Mouse (Mus musculus) myocyte (in vitro differentiated cells): ENCODE measurements around the gene Angptl4. TPM values are rescaled to one million over a fixed set of nuclear protein-coding genes. Genes with fewer than 3 reads are reported as not detected.
"Not testable (repeated sequence)": the region's sequence is repeated elsewhere in the genome, so short reads cannot be mapped to it uniquely, and the experiment has no call there.

Source experiments
- H3K27me3 ChIP-seq: one replicate; pipeline ENCODE4 v1.6.1; 2011; ENCODE audit not compliant: control insufficient read depth, insufficient read depth, insufficient read length
- H3K36me3 ChIP-seq: one replicate; pipeline ENCODE4 v1.6.1; 2011; ENCODE audit not compliant: control insufficient read depth, insufficient read depth
- H3K4me2 ChIP-seq: one replicate; pipeline ENCODE4 v1.6.1; 2011; ENCODE audit warnings: low read depth, control low read depth
- H3K4me3 ChIP-seq: one replicate; pipeline ENCODE4 v1.5.1; 2011; ENCODE audit warnings: mild to moderate bottlenecking, control low read depth, moderate library complexity
- H3K79me2 ChIP-seq: one replicate; pipeline ENCODE4 v1.6.1; 2011; ENCODE audit not compliant: control insufficient read depth, insufficient read depth
- H3ac ChIP-seq: one replicate; pipeline ENCODE4 v1.6.1; 2011; ENCODE audit not compliant: control insufficient read depth, insufficient read length
- CEBPB ChIP-seq: IDR thresholded peaks from 2 replicates; pipeline ENCODE4 v1.6.1; 2011; ENCODE audit warnings: mild to moderate bottlenecking, moderate library complexity; ENCODE audit not compliant: poor library complexity, insufficient read depth, severe bottlenecking
- E2F4 ChIP-seq: IDR thresholded peaks from one replicate; pipeline ENCODE4 v1.6.1; 2011; ENCODE audit warnings: mild to moderate bottlenecking, control low read depth, moderate library complexity; ENCODE audit not compliant: insufficient read depth
- MAX ChIP-seq: IDR thresholded peaks from one replicate; pipeline ENCODE4 v1.6.1; 2011; ENCODE audit warnings: low read depth, mild to moderate bottlenecking, control low read depth
- MYOD1 ChIP-seq, 3 experiments: IDR thresholded peaks; one replicate each; pipeline ENCODE4 v1.6.1; 2011; ENCODE audit warnings: control low read depth in 2 of 3, low read depth in 2 of 3, mild to moderate bottlenecking in 2 of 3, moderate library complexity in 1 of 3; ENCODE audit not compliant: insufficient read length in 2 of 3, control insufficient read depth in 1 of 3
- MYOG ChIP-seq, 3 experiments: IDR thresholded peaks; one replicate each; pipeline ENCODE4 v1.6.1; 2011; ENCODE audit warnings: control low read depth in 2 of 3, low read depth in 2 of 3, mild to moderate bottlenecking in 2 of 3; ENCODE audit not compliant: insufficient read length in 2 of 3, control insufficient read depth in 1 of 3, insufficient read depth in 1 of 3
- POLR2A ChIP-seq: IDR thresholded peaks from one replicate; pipeline ENCODE4 v1.6.1; 2011; ENCODE audit warnings: low read depth, mild to moderate bottlenecking, control low read depth, moderate library complexity; ENCODE audit not compliant: insufficient read length
- POLR2AphosphoS2 ChIP-seq: IDR thresholded peaks from one replicate; pipeline ENCODE4 v1.6.1; 2011; ENCODE audit warnings: low read depth, control low read depth; ENCODE audit not compliant: insufficient read length
- REST ChIP-seq: IDR thresholded peaks from one replicate; pipeline ENCODE4 v1.6.1; 2011; ENCODE audit warnings: mild to moderate bottlenecking, control low read depth, moderate library complexity; ENCODE audit not compliant: insufficient read depth, insufficient read length
- SRF ChIP-seq: IDR thresholded peaks from one replicate; pipeline ENCODE4 v1.6.1; 2011; ENCODE audit warnings: low read depth; ENCODE audit not compliant: control insufficient read depth, insufficient read length
- TCF12 ChIP-seq: IDR thresholded peaks from one replicate; pipeline ENCODE4 v1.6.1; 2011; ENCODE audit warnings: mild to moderate bottlenecking, control low read depth; ENCODE audit not compliant: poor library complexity, insufficient read depth, severe bottlenecking
- TCF3 ChIP-seq: IDR thresholded peaks from one replicate; pipeline ENCODE4 v1.6.1; 2011; ENCODE audit warnings: low read depth, control low read depth; ENCODE audit not compliant: insufficient read length
- USF1 ChIP-seq: IDR thresholded peaks from one replicate; pipeline ENCODE4 v1.6.1; 2011; ENCODE audit warnings: low read depth, mild to moderate bottlenecking, control low read depth, moderate library complexity
- polyA plus RNA-seq: library from polyadenylated mRNA; unstranded; fragments of >200 nt; fragmentation: generic; extraction: Trizol; gene quantifications from one replicate; pipeline ENCODE4 v1.2.1, GENCODE M21; 2012; ENCODE audit warnings: missing spikeins

Angptl4 gene
- polyA plus RNA-seq, 1 experiment, result 42.8 TPM

DNA sequence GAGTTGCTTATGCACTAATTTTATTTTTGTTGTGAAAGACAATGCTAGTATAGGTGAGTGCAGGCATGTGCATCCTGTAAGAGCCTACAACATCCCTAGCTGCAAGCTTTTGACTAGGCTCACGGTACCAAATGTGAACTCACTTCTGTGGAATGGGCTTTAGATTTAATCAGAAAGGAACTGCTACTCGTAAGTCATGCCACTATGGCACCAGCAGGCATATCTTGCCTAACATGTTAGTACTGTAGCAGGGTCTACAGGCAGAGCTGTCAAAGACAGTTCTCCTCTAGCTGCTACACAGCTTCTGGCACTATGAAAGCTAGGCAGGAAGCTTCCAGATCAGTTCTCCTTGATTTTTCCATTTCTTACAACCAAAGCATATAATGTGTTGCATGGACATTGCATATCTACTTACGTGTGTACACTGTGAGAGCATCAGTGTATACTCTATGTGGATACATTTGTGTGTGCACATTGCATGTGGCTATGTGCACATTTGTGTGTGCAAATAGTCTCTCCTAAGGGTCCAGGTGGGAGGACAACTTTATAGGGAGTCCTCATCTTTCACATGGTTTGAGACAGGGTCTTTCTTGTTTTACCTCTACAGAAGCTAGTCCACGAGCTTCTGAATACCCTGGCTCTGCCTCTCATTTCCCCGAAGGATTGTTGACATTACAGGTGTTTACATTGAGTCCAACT, 36.8 kb downstream of the Angptl4 start:
- Histone ChIP-seq H3K36me3 (peaks cover 27% of the 10 kb centered on the region), H3K4me2 (no peak overlapping the region), H3K79me2 (no peaks in the 10 kb centered on the region), H3K4me3 (no peak overlapping the region), H3K27me3 (no peaks in the 10 kb centered on the region), H3ac (no peak overlapping the region)
- TF ChIP-seq REST (no peak), POLR2AphosphoS2 (peak; percentile 53)

DNA sequence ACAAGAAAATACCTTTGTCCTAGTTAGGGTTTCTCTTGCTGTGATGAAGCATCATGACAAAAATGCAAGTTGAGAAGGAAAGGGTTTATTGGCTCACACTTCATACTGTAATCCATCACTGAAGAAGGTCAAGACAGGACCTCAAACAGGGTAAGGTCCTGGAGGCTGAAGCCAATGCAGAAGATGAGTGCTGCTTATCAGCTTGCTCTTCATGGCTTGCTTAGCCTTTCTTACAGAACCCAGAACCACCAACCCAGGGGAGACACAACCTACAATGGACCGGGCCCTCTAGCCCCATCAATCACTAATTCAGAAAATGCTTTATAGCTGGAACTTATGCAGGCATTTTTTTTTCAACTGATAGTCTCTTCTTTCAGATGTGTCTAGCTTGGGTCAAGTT, 39.2 kb downstream of the Angptl4 start:
- Histone ChIP-seq H3K27me3 (no peaks in the 10 kb centered on the region), H3K4me2 (no peak overlapping the region), H3ac (no peak overlapping the region), H3K4me3 (no peak overlapping the region), H3K79me2 (no peaks in the 10 kb centered on the region), H3K36me3 (peaks cover 16% of the 10 kb centered on the region)
- TF ChIP-seq POLR2AphosphoS2 (no peak), TCF3 (no peak), REST (no peak), E2F4 (no peak), TCF12 (no peak), MYOD1 (IDR thresholded peaks at IDR 0.05; ENCODE audit: control insufficient read depth in 1 of 3, insufficient read length in 2 of 3, low read depth in 2 of 3) (no peak), USF1 (no peak), CEBPB (no peak), MYOG (IDR thresholded peaks at IDR 0.05; ENCODE audit: control insufficient read depth in 1 of 3, insufficient read depth in 1 of 3, insufficient read length in 2 of 3, low read depth in 2 of 3) (no peak), SRF (no peak), POLR2A (no peak), MAX (no peak)

DNA sequence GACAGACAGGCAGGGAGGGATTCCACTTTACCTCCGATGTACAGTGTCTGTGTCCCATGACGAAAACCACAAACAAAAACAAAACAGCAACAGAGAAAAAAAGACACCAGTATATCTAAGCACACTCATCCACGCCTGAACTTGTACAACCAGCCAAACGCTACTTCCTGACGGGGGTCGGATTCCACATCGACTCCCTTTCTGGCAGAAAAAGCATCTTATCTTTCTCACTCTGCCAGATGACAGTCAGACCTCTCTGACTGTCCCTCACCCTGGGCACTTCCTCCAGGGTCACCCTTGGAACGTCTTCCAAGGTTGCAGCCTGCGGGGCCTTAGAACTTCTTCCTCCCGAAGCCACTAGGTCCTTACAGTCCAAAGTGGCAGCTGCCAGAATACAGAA, 48.1 kb downstream of the Angptl4 start:
- H3K4me3 ChIP-seq, H3K4me2 ChIP-seq, H3K27me3 ChIP-seq, H3ac ChIP-seq, H3K36me3 ChIP-seq, H3K79me2 ChIP-seq: not testable (repeated sequence)

DNA sequence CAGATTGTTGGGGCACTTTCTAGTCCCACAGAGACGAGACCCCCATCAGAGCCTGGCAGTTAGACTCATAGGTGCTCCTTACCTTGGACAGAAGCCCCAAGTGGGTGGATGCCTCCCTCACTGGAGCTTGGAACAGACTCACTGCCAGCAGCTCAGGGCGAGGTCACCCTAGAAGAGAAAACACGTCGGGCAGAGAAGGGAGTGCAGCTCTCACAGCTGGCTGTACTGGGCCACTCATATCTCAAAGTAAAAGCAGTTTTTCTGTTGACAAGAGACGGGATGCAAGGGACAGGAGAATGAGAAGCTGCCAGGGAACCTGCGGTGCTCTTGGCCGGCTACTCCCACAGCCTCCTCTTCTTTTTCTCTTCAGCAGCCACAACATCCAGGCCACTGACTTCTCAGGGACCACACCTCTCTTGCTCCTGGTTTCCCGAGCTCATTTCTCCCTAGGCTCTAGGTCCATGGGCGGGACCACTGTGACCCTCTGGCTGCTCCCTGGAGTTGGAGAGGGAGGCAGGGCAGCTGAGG, 49.0 kb downstream of the Angptl4 start:
- not testable (repeated sequence) for H3K4me2 ChIP-seq, H3ac ChIP-seq, H3K79me2 ChIP-seq, H3K36me3 ChIP-seq, H3K4me3 ChIP-seq, H3K27me3 ChIP-seq

DNA sequence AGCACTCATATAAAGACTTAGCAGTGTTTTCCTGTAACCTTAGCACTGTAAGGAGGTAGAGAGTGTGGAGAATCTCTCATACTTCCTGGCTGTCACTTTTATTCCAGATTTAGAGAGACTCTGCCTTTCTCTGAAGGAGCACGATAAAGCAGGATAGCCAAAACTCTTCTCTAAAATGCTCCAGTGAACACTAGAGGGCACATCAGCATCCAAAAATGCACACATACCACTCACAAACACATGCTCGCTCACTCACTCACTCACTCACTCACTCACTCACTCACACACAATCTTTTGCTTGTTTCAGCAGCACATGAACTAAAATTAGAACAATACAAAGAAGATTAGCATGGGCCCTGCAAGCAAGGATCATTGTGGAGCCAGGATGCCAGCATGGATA, 52.4 kb downstream of the Angptl4 start:
- Histone ChIP-seq H3K36me3 (no peaks in the 10 kb centered on the region), H3K79me2 (no peaks in the 10 kb centered on the region), H3ac (no peak overlapping the region), H3K27me3 (no peaks in the 10 kb centered on the region), H3K4me2 (no peak overlapping the region), H3K4me3 (no peak overlapping the region)
- no peak for TF ChIP-seq POLR2AphosphoS2
- no peak for TF ChIP-seq TCF3
- TF ChIP-seq MAX, result no peak
- no peak for TF ChIP-seq CEBPB
- TF ChIP-seq MYOG (IDR thresholded peaks at IDR 0.05; ENCODE audit: control insufficient read depth in 1 of 3, insufficient read depth in 1 of 3, insufficient read length in 2 of 3, low read depth in 2 of 3), result no peak
- TF ChIP-seq SRF, result no peak
- TF ChIP-seq USF1, result no peak
- no peak for TF ChIP-seq E2F4

DNA sequence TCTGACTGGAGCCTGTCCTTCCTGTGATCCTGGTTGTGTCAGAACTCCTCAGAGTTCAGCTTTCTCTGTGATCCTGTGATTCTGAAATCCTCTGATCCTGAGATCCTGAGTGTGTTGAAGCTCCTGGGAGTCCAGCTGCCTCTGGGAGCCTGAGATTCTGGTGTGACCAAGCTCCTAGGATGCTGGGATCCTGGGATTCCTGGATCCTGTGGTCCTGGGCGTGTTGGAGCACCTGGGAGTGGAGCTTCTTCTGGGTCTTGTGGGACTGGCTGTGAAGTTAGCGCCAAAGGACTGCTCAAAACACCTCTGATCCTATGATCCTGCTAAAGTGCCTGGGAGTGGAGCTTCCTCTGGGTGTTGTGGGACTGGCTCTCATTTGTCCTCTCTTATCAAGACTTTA, 53.2 kb downstream of the Angptl4 start:
- no peaks in the 10 kb centered on the region for H3K36me3 ChIP-seq
- TF ChIP-seq TCF3, result no peak
- TF ChIP-seq E2F4, result no peak
- TF ChIP-seq USF1, result no peak
- no peak for TF ChIP-seq MYOG (IDR thresholded peaks at IDR 0.05; ENCODE audit: control insufficient read depth in 1 of 3, insufficient read depth in 1 of 3, insufficient read length in 2 of 3, low read depth in 2 of 3)
- no peak for TF ChIP-seq MYOD1 (IDR thresholded peaks at IDR 0.05; ENCODE audit: control insufficient read depth in 1 of 3, insufficient read length in 2 of 3, low read depth in 2 of 3)
- no peak for TF ChIP-seq POLR2A
- no peak for TF ChIP-seq REST
- no peak for TF ChIP-seq TCF12
- no peak for TF ChIP-seq CEBPB
- no peak for TF ChIP-seq MAX
- no peak for TF ChIP-seq SRF
- TF ChIP-seq POLR2AphosphoS2, result no peak
- H3ac ChIP-seq, result no peak overlapping the region
- no peaks in the 10 kb centered on the region for H3K27me3 ChIP-seq
- H3K4me2 ChIP-seq, result no peak overlapping the region
- H3K79me2 ChIP-seq, result no peaks in the 10 kb centered on the region
- no peak overlapping the region for H3K4me3 ChIP-seq
